Mouse (Mus musculus): Measurements from ENCODE around the gene Uhrf1.

GRCm38 (mm10) chr17:56305156-56305555, 2.0 kb downstream of the Uhrf1 start:
- TF ChIP-seq POLR2A (IDR thresholded peaks at IDR 0.05; ENCODE audit: borderline replicate concordance, insufficient read depth, low read length) (no peak), CTCF (IDR thresholded peaks at IDR 0.05; ENCODE audit: borderline replicate concordance, insufficient read depth, low read depth, low read length) (no peak)

All from cerebellum, adult 2 months (tissue).